Mouse (Mus musculus): ENCODE measurements around the gene Dst. TPM values are rescaled to one million over a fixed set of nuclear protein-coding genes. Genes with fewer than 3 reads are reported as not detected.

The Dst gene
- total and polyA plus RNA-seq, 3 experiments = 0.08 to 0.60 TPM; not detected in 1

DNA sequence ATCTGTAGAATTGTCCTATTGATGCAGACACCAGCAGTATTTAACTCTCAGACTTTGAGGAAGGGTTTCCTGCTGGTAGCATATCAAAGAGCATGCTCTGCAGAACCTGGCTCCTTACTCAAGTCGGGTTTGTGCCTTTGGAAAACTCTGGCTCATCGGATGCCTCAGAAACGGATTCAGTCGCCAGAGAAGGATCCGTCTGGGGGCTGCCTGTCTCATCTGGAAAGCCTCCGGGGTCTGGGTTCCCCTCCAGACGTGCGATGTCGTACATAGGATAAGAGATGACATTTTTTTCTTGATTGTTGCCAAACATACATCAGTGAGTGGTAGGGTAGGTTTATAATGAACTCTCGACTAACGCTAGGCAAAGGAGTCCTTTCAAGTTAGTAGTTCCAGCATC lies 361.6 kb downstream of the Dst start:
- no peak overlapping the region for H3K4me3 ChIP-seq (ENCODE audit: control insufficient read depth in 1 of 2, insufficient read depth in 1 of 2, low read depth in 2 of 2, low read length in 2 of 2)
- H3K79me2 ChIP-seq (ENCODE audit: control insufficient read depth, insufficient read depth, low read length, poor library complexity) = no peaks in the 10 kb centered on the region
- no peak overlapping the region for H3K9ac ChIP-seq (ENCODE audit: control insufficient read depth, low read depth, low read length, poor library complexity, severe bottlenecking)
- no peak for DNase-seq (ENCODE audit: low read depth, low spot score)
- H3K27ac ChIP-seq (ENCODE audit: control insufficient read depth, low read depth, low read length) = no peak overlapping the region
- no peak for TF ChIP-seq NRF1 (IDR thresholded peaks at IDR 0.05; ENCODE audit: insufficient read depth, low read depth, low read length, poor library complexity, severe bottlenecking)
- no peak for TF ChIP-seq TCF12 (IDR thresholded peaks at IDR 0.05; ENCODE audit: low read depth, low read length)
- no peak for TF ChIP-seq MAX (IDR thresholded peaks at IDR 0.05; ENCODE audit: low read length)
- TF ChIP-seq JUND (IDR thresholded peaks at IDR 0.05; ENCODE audit: low read depth, low read length) = no peak
- TF ChIP-seq CTCF (IDR thresholded peaks at IDR 0.05 in 2 of 3, conservative IDR thresholded peaks at IDR 0.05 in 1 of 3; ENCODE audit: control insufficient read depth in 1 of 3, insufficient read depth in 1 of 3, low read depth in 2 of 3, low read length in 3 of 3, poor library complexity in 1 of 3, severe bottlenecking in 1 of 3) = no peak
- no peak for TF ChIP-seq MXI1 (IDR thresholded peaks at IDR 0.05; ENCODE audit: low read depth, low read length)
- no peak for TF ChIP-seq EP300 (IDR thresholded peaks at IDR 0.05; ENCODE audit: low read depth in 1 of 2, low read length in 2 of 2)
- no peak for TF ChIP-seq POLR2AphosphoS2 (IDR thresholded peaks at IDR 0.05; ENCODE audit: low read length)
- no peak for TF ChIP-seq NELFE (IDR thresholded peaks at IDR 0.05; ENCODE audit: low read depth, low read length)
- no peak for TF ChIP-seq E2F4 (IDR thresholded peaks at IDR 0.05; ENCODE audit: borderline replicate concordance, low read depth, low read length)
- no peaks in the 10 kb centered on the region for H3K4me1 ChIP-seq (ENCODE audit: control insufficient read depth in 1 of 2, insufficient read depth in 2 of 2, low read length in 2 of 2)
- no peaks in the 10 kb centered on the region for H3K27me3 ChIP-seq (ENCODE audit: control insufficient read depth in 1 of 2, insufficient read depth in 2 of 2, low read length in 2 of 2)
- H3K36me3 ChIP-seq (ENCODE audit: control insufficient read depth in 1 of 2, insufficient read depth in 2 of 2, low read length in 2 of 2) = no peaks in the 10 kb centered on the region
- H3K9me3 ChIP-seq (replicated peaks; ENCODE audit: insufficient read depth, low read length) = no peaks in the 10 kb centered on the region

DNA sequence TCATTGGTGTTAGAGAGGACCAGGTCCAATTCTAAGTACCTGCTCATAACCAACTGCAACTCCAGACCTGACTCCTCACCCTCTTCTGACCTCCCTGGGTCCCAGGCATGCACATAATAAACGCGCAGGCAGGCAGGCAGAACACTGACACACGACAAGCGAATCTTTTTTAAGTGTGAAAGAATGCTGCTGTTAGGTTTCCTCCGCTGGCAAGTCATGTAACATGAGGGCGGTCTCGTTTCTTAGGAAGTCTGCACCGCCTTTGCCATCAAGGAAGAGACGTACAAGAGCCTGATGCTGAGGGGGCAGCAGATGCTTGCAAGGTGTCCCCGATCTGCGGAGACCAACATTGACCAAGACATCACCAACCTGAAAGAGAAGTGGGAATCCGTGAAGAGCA lies 365.9 kb downstream of the Dst start:
- no peaks in the 10 kb centered on the region for H3K79me2 ChIP-seq (ENCODE audit: control insufficient read depth, insufficient read depth, low read length, poor library complexity)
- H3K27ac ChIP-seq (ENCODE audit: control insufficient read depth, low read depth, low read length) = no peak overlapping the region
- H3K36me3 ChIP-seq (ENCODE audit: control insufficient read depth in 1 of 2, insufficient read depth in 2 of 2, low read length in 2 of 2) = no peaks in the 10 kb centered on the region
- no peaks in the 10 kb centered on the region for H3K4me1 ChIP-seq (ENCODE audit: control insufficient read depth in 1 of 2, insufficient read depth in 2 of 2, low read length in 2 of 2)
- no peak overlapping the region for H3K4me3 ChIP-seq (ENCODE audit: control insufficient read depth in 1 of 2, insufficient read depth in 1 of 2, low read depth in 2 of 2, low read length in 2 of 2)
- DNase-seq (ENCODE audit: low read depth, low spot score) = no peak
- H3K9ac ChIP-seq (ENCODE audit: control insufficient read depth, low read depth, low read length, poor library complexity, severe bottlenecking) = no peak overlapping the region
- no peak for TF ChIP-seq RAD21 (IDR thresholded peaks at IDR 0.05; ENCODE audit: low read depth, low read length)
- TF ChIP-seq BHLHE40 (IDR thresholded peaks at IDR 0.05; ENCODE audit: borderline replicate concordance, low read depth, low read length) = no peak
- TF ChIP-seq JUND (IDR thresholded peaks at IDR 0.05; ENCODE audit: low read depth, low read length) = no peak
- no peak for TF ChIP-seq MAFK (IDR thresholded peaks at IDR 0.05; ENCODE audit: borderline replicate concordance, low read depth, low read length)
- no peak for TF ChIP-seq MYC (IDR thresholded peaks at IDR 0.05; ENCODE audit: low read depth, low read length)
- TF ChIP-seq EP300 (IDR thresholded peaks at IDR 0.05; ENCODE audit: low read depth in 1 of 2, low read length in 2 of 2) = no peak
- no peak for TF ChIP-seq MYB (IDR thresholded peaks at IDR 0.05; ENCODE audit: low read depth, low read length)
- TF ChIP-seq UBTF (IDR thresholded peaks at IDR 0.05; ENCODE audit: borderline replicate concordance, insufficient read depth, low read depth, low read length) = no peak
- no peak for TF ChIP-seq NELFE (IDR thresholded peaks at IDR 0.05; ENCODE audit: low read depth, low read length)
- TF ChIP-seq NRF1 (IDR thresholded peaks at IDR 0.05; ENCODE audit: insufficient read depth, low read depth, low read length, poor library complexity, severe bottlenecking) = no peak
- no peak for TF ChIP-seq MEF2A (IDR thresholded peaks at IDR 0.05; ENCODE audit: extremely low read depth, insufficient replicate concordance, low read depth, low read length, poor library complexity, severe bottlenecking)
- TF ChIP-seq POLR2AphosphoS2 (IDR thresholded peaks at IDR 0.05; ENCODE audit: low read length) = no peak
- TF ChIP-seq CHD2 (IDR thresholded peaks at IDR 0.05; ENCODE audit: low read length) = no peak
- no peak for TF ChIP-seq TBP (IDR thresholded peaks at IDR 0.05; ENCODE audit: low read depth, low read length)
- TF ChIP-seq MAX (IDR thresholded peaks at IDR 0.05; ENCODE audit: low read length) = no peak
- TF ChIP-seq POLR2A (IDR thresholded peaks at IDR 0.05; ENCODE audit: control insufficient read depth in 1 of 2, insufficient read depth in 1 of 2, low read depth in 1 of 2, low read length in 2 of 2, poor library complexity in 1 of 2) = no peak
- no peak for TF ChIP-seq RCOR1 (IDR thresholded peaks at IDR 0.05; ENCODE audit: low read depth, low read length)
- no peak for TF ChIP-seq USF2 (IDR thresholded peaks at IDR 0.05; ENCODE audit: borderline replicate concordance in 1 of 2, insufficient read depth in 1 of 2, low read depth in 1 of 2, low read length in 2 of 2)
- H3K9me3 ChIP-seq (replicated peaks; ENCODE audit: insufficient read depth, low read length) = no peaks in the 10 kb centered on the region
- no peaks in the 10 kb centered on the region for H3K27me3 ChIP-seq (ENCODE audit: control insufficient read depth in 1 of 2, insufficient read depth in 2 of 2, low read length in 2 of 2)

All from MEL (cell line).